Mouse (Mus musculus) MN1 (cell line): ENCODE data around the gene S100a7a.

Source experiments
- DNase-seq: peaks from one replicate; pipeline ENCODE4 v3.0.0-alpha.2; 2016; ENCODE audit warnings: low spot score

S100a7a gene

DNA sequence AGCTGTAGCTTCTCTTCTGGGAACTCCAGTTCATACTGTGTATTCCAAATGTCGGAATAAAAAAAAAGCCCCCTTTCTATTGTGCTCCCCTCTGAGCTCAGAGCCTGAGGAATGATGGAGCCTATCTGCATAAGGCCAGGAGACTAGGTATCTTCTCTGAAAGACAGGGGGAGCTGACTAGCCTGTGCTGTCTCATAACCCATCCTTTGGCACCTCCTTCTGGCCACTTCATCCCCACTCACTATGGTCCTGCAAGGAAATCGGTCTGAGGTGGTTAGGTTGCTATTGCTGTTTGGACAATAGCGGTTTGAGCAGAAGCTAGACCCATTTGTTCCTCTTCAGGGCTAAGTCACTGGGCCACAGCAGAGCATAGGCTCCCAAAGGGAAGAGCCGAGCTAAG lies 26.0 kb upstream of the S100a7a start:
- DNase-seq = peak; percentile 74

DNA sequence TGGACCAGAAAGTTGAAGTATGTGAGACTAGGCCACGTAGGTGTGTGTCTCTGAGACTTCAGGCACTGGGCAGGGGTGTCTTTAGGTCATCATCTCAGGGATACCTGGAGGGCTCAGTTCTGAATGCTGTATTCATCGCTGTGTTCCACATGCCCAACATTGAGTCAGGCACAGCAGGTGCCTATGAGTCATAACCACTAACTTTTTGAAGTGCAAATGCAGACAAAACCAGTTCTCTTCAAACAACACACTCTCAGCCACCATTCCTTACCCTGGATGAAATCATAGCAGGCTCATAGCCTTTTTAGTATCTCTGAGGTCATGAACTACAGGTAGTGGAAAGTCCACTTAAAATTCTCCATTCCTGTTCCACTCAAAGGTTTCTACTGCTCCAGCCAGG lies 24.5 kb upstream of the S100a7a start:
- DNase-seq = no peak

DNA sequence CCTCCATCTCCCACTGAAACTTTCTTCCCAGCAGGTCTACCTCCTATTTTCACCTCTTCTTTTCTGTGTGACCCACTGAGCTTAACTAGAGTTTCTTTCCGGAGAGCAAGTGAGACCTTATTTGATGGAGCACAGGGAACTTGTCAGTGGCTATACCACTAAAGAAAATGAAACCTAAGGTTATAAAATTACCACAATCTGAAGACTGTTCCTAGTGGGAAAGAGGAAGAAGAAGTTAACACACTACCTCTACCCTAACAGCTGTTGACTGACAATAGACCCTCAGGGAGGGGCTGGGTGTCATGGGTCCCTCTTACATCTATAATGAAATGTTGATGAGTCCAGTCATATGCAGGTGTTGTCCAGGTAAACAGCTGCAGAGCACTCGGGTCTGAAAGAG lies 21.8 kb upstream of the S100a7a start:
- DNase-seq = no peak

DNA sequence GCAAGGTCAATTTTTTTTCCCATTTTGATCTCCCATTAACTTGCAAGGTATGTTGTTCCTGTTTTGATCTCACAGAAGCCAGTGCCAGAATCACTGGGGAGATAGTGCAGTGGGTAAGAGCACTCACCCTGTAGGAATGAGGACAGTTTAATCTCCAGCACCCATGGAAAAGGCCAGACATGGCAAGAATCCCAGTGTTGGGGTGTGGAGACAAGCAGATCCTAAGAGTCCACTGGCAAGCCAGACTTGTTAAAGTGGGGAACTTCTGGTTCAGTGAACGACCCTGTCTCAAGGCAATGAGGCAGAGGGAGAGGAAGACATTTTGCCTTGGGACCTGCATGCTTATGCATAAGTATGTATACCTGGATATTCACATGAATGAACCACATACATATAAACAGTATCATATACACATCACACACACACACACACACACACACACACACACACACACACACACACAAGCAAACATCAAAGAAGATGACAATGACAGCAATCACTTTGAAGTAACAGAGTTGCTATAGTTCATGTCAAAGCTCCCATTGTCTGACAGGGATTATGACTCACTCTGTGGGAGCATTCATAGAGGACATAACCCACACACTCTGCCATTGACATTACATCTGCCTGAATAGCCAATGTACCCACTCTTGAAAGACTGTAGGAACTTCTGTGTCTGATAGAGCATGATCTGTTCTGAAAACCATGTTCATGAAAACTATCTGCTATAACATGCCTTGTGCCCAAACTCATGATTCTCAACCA lies 15.1 kb upstream of the S100a7a start:
- DNase-seq = no peak

DNA sequence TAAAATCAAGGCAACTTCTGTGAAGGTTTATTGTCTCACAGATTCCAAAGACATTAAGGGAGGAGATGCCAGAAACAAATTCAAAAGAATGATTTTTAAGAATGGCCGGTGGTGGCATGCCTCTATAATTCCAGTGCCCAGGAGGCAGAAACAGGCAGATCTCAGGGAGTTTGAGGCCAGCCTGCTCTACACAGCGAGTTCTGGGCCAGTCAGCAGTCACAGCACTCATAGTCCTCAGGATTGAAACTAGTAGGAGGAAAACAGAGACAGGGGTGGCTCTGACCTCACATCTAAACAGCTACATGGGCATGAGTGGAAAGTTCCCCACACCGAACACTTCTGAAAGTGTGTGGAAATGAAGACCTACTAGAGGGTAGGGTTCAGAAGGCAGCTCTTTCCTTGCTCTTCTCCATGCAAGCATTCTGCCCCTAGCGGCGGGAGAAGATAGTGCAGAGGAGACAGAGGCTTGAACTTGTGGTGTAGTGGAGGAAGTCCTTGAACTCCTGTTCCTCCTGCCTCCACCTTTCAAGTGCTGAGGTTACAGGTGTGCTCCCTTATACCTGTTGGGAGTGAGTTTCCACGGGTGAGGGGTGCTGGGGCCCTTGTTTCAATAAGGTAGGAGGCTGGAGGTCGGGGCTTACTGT lies 14.2 kb upstream of the S100a7a start:
- no peak for DNase-seq

DNA sequence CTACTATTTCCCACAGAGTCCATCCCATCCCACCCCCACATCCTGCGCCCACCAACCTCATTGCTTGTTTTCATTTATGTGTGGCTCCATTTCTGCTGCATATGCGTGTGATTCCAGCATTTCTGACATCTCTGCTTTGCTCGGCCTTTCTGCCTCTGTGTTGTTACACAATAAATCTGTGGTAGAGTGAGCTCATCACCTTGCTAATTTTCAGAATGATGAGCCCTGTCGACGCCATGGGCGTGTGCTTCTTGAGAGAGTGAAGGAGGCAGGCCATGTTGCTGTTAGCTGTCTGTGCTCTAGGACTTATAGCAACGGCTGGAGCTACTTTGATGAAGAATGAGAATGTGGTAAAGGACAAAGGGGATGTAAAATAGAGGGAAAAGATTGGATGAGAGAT lies 12.8 kb upstream of the S100a7a start:
- no peak for DNase-seq

DNA sequence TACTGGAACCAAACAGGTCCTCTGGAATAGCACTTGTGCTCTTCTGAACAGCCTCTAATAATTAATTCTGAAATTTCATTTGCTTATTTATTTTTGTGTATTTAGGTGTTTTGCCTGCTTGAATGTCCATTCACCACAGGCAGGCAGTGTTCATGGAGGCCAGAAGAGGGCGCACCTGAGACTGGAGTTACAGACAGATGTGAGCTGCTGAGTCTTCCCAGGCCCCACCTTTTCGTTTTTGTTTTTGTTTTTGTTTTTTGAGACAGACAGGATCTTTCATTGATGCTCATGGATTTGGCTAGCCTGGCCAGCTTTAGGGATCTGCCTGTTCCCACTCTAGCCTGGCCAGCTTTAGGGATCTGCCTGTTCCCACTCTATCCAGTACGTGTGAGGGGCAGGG lies 9.6 kb upstream of the S100a7a start:
- DNase-seq = no peak

DNA sequence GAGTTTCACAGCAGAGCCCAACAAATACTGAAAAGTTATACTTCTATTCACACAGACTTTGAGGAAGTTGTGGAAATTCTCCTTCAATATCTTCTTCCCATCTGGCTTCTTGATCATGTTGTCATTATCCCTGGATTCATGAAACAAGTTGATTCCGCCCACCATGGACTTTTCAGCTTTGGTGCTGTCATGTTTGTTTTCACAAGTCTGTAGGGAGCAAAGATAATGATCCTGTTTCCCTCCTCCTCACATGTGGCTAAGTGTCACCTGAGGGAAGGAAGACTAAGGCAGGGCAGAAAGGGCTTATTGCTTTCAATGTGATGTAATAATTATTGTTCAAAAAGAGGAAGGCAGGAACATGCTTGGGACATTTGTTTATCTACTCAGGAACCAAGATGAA lies 6.5 kb upstream of the S100a7a start:
- DNase-seq = no peak

DNA sequence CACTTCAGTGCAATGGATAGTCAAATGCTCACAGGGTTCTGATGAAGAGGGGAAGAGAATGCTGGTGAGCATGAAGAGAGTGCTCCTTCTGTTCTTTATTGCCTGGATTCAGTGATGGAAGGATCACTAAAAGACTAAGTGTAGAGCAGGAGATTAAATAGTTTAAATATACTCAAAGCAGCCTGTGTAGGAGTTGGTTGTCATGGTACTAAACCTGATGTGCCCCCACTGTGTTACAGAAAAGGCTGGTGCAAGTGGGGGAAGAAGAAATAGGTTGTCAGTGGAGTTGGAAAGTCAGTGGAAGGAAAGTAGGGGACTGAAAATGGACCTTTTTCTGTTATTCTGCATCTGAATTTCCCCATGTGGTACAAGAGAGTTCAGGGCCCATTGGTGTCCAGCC lies 4.8 kb upstream of the S100a7a start:
- DNase-seq = no peak

DNA sequence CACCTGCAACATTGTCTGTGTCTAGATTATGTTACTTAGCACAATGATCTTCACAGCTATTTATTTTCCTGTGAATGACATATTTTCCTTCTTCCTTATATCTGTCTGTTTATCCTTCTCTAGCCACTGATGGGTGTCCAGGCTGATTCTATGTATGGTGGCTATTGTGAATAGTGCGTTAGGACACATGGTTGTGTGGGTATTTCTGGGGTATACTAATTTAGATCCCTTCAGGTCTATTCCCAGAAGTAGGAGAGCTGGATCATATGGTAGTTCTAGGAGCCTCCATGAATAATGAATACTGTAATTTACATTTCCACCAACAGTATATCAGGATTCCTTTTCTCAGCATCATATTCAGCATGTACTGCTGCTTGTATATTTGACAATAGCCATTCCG lies 4.0 kb upstream of the S100a7a start:
- no peak for DNase-seq

DNA sequence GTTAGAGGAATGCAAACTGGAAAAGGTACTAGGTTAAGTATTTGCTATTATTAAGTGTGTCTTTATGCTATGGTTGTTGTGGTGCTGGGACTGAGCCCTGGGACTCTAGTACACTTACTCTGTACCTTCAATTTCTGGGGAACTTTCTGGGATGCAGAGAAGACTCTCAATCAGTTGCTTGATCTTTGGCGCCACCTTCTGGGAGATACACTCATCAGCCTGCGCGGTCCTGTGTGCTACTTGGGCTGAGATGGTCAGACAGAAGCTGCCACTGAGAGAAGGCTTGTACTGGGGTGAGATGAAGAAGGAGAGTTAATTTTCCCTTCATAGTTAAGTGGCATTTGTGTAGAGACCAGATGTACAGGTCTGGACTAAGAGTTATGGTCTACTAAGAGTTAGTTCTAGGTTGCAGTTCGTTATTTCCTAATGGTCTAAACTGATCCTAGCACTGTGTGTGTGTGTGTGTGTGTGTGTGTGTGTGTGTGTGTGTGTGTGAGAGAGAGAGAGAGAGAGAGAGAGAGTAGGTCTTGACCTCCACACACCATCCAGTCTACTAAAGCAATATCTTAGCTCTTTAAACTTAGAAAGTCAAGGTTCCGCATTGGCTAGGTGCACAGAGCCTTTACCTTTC lies 824 bp upstream of the S100a7a start:
- DNase-seq = peak; percentile 93

DNA sequence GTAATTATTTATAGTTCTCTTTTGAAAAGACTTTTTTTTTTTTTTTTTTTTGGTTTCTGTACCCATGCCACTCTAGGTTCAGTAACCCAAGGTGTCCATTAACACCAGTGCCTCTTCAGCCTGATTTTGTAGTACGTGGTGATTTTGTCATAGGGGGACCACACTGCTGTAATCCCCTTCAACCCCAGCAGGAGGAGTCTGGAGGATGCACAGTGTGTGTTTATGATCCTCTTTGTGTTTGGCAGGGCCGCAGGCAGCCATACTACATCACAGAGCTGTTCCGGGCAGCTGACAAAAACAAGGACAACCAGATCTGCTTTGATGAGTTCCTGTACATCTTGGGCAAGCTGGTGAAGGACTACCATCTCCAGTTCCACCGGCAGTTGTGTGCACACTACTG lies 3.6 kb downstream of the S100a7a start:
- peak; percentile 32 for DNase-seq

DNA sequence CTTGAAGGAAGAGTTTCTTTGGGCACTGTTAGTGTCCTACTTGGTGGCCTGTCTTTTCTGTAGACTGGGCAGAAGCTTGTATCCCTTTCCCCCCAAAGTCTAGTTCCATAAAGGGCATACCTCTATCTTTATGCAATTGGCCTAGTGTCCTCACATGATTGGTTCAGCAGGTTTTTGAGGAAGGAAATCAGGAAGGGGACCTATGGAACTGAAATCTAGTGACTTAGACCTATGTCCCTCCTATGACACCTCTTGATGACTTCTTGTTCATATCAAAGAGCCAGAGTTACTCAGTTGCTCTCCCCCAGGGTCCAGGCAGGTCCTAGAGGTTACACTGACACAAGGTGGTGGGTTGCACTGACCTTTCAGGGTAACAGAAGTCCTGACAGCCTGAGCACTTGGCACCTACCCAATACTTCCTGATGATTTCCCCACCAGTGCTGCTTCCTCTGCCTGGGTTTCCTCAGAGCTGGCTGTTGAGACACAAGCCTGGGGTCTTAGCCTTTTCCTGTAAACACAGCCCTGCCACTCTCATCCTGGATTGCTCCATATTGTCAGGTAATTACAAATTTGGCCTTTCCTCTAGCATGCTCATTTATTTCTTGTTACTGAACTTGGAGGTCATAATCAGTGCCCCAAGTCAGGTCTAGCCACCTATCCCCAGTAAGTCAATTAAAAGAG lies 5.7 kb downstream of the S100a7a start:
- no peak for DNase-seq

DNA sequence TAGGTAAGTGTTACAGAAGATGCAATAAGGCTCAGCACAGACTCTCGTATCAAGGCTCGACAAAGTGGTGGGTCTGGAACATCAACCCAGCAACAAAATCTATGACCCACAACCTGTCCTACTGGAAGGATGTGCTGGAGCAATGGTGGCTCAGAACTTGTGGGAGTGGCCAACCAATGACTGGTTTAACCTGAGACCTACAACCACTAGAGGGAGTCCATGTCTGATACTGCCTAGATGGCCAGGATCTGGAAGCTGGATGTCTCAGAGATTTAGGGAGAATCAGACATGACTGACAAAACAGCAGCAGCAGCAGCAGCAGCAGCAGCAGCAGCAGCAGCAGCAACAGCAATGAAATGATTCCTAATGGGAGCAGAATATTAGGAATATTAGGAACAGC lies 10.4 kb downstream of the S100a7a start:
- peak; percentile 46 for DNase-seq

DNA sequence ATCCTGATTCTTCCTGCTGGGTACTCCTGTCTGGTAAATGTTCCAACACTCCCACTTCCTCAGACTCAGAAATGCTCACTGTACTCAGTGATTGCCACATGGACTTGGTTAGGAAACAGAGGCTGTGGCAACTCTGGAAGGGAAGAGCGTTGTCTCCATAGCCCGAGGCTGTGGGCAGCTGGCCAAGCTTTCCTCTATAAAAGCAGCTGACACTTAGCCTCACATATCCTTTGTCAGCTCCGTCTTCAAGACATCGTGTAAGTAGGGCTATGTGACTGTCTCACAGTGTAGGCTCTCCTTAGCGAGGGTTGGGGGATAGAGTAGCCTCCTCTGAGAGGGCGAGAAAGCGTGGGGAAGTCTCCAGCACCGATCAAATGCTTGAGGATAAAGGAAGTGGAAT lies 15.0 kb downstream of the S100a7a start, which contains the start of gene S100a8:
Gene S100a8 (plus strand): TSS at position 133 of the 400 bp plus-strand sequence.
- DNase-seq = no peak

DNA sequence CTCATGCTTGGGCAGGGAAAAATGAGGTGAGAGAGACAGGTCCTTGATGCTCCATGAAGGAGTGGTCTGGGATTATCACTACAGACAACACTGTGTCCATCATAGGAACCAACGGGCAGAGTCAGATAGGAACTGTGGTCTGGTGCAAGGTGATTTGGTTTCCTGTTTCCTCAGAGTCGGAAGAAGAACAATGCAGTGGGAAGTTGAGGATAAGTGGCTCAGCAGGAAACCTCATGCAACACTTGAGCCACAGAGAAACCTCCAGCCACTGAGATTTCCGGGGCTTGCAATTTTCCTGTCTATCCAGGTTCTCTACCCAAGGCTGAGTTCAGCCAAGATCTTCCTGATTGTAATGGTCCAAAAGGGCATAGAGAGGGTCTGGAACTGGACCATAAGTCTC lies 24.8 kb downstream of the S100a7a start:
- no peak for DNase-seq

DNA sequence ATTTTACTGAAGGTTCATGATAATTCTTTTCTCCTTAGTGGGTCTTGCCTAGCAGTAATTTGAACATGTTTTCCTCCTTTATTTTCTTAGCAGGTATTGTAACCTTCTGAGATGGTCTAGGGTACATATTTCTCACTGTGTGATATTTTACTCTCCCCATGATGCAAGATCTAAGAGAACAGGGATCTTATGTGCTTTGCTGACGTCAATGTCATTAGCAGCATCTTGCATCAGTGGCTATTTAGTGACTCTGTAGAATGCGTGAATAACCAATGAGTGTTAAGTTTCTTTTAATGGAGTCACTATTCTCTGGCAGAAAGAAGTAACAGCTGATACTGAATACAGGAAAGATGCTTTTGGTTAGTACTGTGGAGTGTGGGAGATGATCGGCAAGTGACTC lies 30.1 kb downstream of the S100a7a start:
- no peak for DNase-seq

DNA sequence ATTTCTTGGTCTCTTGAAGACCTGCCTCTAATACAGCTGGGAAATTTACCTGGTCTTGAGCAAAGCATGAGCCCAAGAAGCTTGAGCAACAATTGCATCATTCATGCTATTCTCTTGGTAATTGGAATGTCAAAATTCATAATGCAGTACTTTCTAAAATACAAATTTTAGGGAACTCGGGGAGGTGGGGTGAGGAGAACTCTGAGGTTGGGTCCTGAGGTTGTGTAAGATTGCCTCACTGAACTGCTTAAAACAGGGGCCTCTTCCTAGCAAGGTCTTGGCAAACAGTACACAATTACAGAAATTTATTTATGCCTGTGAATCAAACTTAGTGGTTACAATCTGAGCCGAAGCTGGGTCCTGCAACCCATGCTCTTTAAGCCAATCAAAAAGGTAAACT lies 33.0 kb downstream of the S100a7a start:
- no peak for DNase-seq

DNA sequence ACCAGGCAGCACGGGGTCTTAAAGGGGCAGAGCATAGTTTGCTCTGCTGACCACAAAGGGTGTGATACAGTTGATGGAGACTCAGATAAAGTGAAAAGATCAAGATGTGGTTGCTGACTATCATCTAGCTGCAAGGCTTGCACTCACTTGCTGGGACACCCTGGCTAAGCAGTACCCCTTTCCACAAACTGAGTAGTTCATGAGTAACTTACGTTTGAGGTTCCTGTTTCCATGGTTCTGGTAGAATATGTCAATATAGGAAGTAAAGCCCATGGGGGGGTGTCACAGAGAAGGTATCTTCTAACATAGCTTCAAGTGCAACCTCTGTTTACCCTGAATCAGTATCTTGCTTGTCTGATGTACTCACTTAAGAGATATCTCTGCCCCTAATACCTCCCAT lies 39.7 kb downstream of the S100a7a start:
- DNase-seq = no peak

DNA sequence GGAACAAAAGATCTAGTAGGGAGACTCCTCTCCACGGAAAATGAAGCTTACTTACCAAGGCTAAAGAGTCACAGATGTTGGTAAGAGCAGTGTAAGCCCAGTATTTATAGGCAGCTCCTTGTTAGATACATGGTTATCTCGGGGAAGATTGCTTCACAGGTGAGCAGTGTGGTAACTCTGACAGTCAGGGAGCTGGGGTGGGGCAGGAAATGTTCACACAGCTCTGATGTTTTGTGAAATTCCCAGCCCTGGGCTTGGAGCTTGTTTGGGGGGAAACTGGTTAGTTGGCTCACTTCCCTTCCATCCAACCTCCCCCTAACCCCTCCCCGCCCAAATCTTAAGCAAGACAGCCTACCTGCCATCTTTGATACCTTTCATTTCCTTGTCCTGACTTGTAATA lies 41.8 kb downstream of the S100a7a start, which contains the start of gene S100a9:
Gene S100a9 (minus strand): TSS at position 109 of the 400 bp plus-strand sequence.
- no peak for DNase-seq

DNA sequence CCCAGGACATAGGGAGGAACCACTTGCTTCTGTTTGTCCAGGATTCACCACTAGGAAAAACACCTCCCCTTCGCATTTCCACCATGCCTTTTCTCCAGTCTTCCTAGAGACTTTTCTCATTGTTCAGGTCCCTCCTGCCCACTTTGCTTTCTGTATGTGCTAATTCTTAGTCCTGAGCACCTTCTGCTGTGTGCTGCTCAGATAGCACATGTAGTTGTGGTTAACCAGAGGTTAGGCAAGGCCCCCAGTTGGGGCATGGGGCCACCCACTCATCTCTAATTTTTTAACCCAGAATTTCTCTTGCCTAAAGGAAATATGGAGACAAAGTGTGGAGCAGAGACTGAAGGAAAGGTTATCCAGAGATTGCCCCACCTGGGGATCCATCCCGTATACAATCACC lies 48.4 kb downstream of the S100a7a start:
- DNase-seq = no peak
